Mouse (Mus musculus): ENCODE data around the gene Zfp113. TPM values are rescaled to one million over a fixed set of nuclear protein-coding genes. Genes with fewer than 3 reads are reported as not detected.
A peak's percentile ranks its signal among the peaks of the same experiment; 100 is the strongest.

The Zfp113 gene
- polyA plus RNA-seq, 1 experiment from 2014 or later, result 11.6 TPM

- Histone ChIP-seq H3K27me3 (replicated peaks; ENCODE audit: control insufficient read depth, insufficient read depth, low read length) (no peaks in the 10 kb centered on the region), H3K9me3 (ENCODE audit: control insufficient read depth, low read length) (no peaks in the 10 kb centered on the region), H3K27ac (replicated peaks; ENCODE audit: low read depth, low read length) (peak within 1 kb of the TSS; percentile 80), H3K4me1 (ENCODE audit: control insufficient read depth, insufficient read depth, low read length) (peaks cover 12% of the 10 kb centered on the region), H3K9ac (ENCODE audit: low read depth, low read length) (peak within 1 kb of the TSS; percentile 90), H3K36me3 (ENCODE audit: control insufficient read depth, insufficient read depth, low read length) (peaks cover 35% of the 10 kb centered on the region), H3K4me3 (ENCODE audit: low read depth, low read length) (peak within 1 kb of the TSS; percentile 88), H3K4me2 (ENCODE audit: low read depth, low read length) (peak within 1 kb of the TSS; percentile 84)
- 1% methylated on average over 39 of the region's 42 CpGs for WGBS
- ATAC-seq (ENCODE audit: low read depth), result peak; percentile 97
- DNase-seq (ENCODE audit: low spot score), result peak; percentile 98
These were observed 5.5 kb upstream of the Zfp113 start, which contains the start of gene Cops6 for GRCm38 (mm10) chr5:138160842-138161665. TSS of gene Cops6 (plus strand) at chr5:138161071.

GRCm38 (mm10) chr5:138160224-138160762 is 4.7 kb upstream of the Zfp113 start:
- Histone ChIP-seq H3K27ac (replicated peaks; ENCODE audit: low read depth, low read length) (0 out of 2 replicates have a peak overlapping the region, but pooled peaks have one; percentile 80), H3K36me3 (ENCODE audit: control insufficient read depth, insufficient read depth, low read length) (peaks cover 28% of the 10 kb centered on the region), H3K4me1 (ENCODE audit: control insufficient read depth, insufficient read depth, low read length) (peaks cover 12% of the 10 kb centered on the region), H3K9ac (ENCODE audit: low read depth, low read length) (peak overlapping the region; percentile 90), H3K27me3 (replicated peaks; ENCODE audit: control insufficient read depth, insufficient read depth, low read length) (no peaks in the 10 kb centered on the region), H3K9me3 (ENCODE audit: control insufficient read depth, low read length) (no peaks in the 10 kb centered on the region), H3K4me3 (ENCODE audit: low read depth, low read length) (peak overlapping the region; percentile 88), H3K4me2 (ENCODE audit: low read depth, low read length) (peak overlapping the region; percentile 84)
- DNase-seq (ENCODE audit: low spot score) (no peak), ATAC-seq (ENCODE audit: low read depth) (no peak)
- WGBS, result 63% methylated on average over 7 of the region's 7 CpGs

GRCm38 (mm10) chr5:138154390-138154789 is 1.2 kb downstream of the Zfp113 start:
- Histone ChIP-seq H3K4me2 (ENCODE audit: low read depth, low read length) (peak overlapping the region; percentile 85), H3K36me3 (ENCODE audit: control insufficient read depth, insufficient read depth, low read length) (peaks cover 27% of the 10 kb centered on the region), H3K9ac (ENCODE audit: low read depth, low read length) (peak overlapping the region; percentile 93), H3K4me3 (ENCODE audit: low read depth, low read length) (peak overlapping the region; percentile 85), H3K27me3 (replicated peaks; ENCODE audit: control insufficient read depth, insufficient read depth, low read length) (no peaks in the 10 kb centered on the region), H3K4me1 (ENCODE audit: control insufficient read depth, insufficient read depth, low read length) (peaks cover 7% of the 10 kb centered on the region; the same call in 1 of the 2 replicates), H3K27ac (replicated peaks; ENCODE audit: low read depth, low read length) (no peak overlapping the region), H3K9me3 (ENCODE audit: control insufficient read depth, low read length) (no peaks in the 10 kb centered on the region)
- no peak for ATAC-seq (ENCODE audit: low read depth)
- DNase-seq (ENCODE audit: low spot score), result no peak
- 81% methylated on average over 3 of the region's 3 CpGs for WGBS

GRCm38 (mm10) chr5:138138585-138138984 is 17.0 kb downstream of the Zfp113 start:
- no peak overlapping the region for H3K4me2 ChIP-seq (ENCODE audit: low read depth, low read length)
- no peak for DNase-seq (ENCODE audit: low spot score)
- no peak overlapping the region for H3K4me3 ChIP-seq (ENCODE audit: low read depth, low read length)
- no peak for ATAC-seq (ENCODE audit: low read depth)
- no peak overlapping the region for H3K9ac ChIP-seq (ENCODE audit: low read depth, low read length)
- H3K27me3 ChIP-seq (replicated peaks; ENCODE audit: control insufficient read depth, insufficient read depth, low read length), result no peaks in the 10 kb centered on the region
- no peaks in the 10 kb centered on the region for H3K4me1 ChIP-seq (ENCODE audit: control insufficient read depth, insufficient read depth, low read length)
- H3K27ac ChIP-seq (replicated peaks; ENCODE audit: low read depth, low read length), result no peak overlapping the region
- peaks cover 36% of the 10 kb centered on the region for H3K36me3 ChIP-seq (ENCODE audit: control insufficient read depth, insufficient read depth, low read length)
- WGBS, result 77% methylated on average over 4 of the region's 4 CpGs
- H3K9me3 ChIP-seq (ENCODE audit: control insufficient read depth, low read length), result no peaks in the 10 kb centered on the region

GRCm38 (mm10) chr5:138137935-138138549 is 17.5 kb downstream of the Zfp113 start:
- no peak overlapping the region for H3K27ac ChIP-seq (replicated peaks; ENCODE audit: low read depth, low read length)
- no peaks in the 10 kb centered on the region for H3K4me1 ChIP-seq (ENCODE audit: control insufficient read depth, insufficient read depth, low read length)
- ATAC-seq (ENCODE audit: low read depth), result peak; percentile 50
- H3K36me3 ChIP-seq (ENCODE audit: control insufficient read depth, insufficient read depth, low read length), result peaks cover 36% of the 10 kb centered on the region
- 61% methylated on average over 8 of the region's 8 CpGs for WGBS
- H3K4me3 ChIP-seq (ENCODE audit: low read depth, low read length), result no peak overlapping the region
- peak; percentile 70 for DNase-seq (ENCODE audit: low spot score)
- H3K9ac ChIP-seq (ENCODE audit: low read depth, low read length), result no peak overlapping the region
- no peaks in the 10 kb centered on the region for H3K27me3 ChIP-seq (replicated peaks; ENCODE audit: control insufficient read depth, insufficient read depth, low read length)
- no peak overlapping the region for H3K4me2 ChIP-seq (ENCODE audit: low read depth, low read length)
- no peaks in the 10 kb centered on the region for H3K9me3 ChIP-seq (ENCODE audit: control insufficient read depth, low read length)

GRCm38 (mm10) chr5:138137257-138137656 is 18.3 kb downstream of the Zfp113 start:
- no peak overlapping the region for H3K4me3 ChIP-seq (ENCODE audit: low read depth, low read length)
- 81% methylated on average over 4 of the region's 4 CpGs for WGBS
- peaks cover 44% of the 10 kb centered on the region for H3K36me3 ChIP-seq (ENCODE audit: control insufficient read depth, insufficient read depth, low read length)
- no peaks in the 10 kb centered on the region for H3K27me3 ChIP-seq (replicated peaks; ENCODE audit: control insufficient read depth, insufficient read depth, low read length)
- no peaks in the 10 kb centered on the region for H3K9me3 ChIP-seq (ENCODE audit: control insufficient read depth, low read length)
- H3K4me2 ChIP-seq (ENCODE audit: low read depth, low read length), result no peak overlapping the region
- no peak overlapping the region for H3K9ac ChIP-seq (ENCODE audit: low read depth, low read length)
- H3K27ac ChIP-seq (replicated peaks; ENCODE audit: low read depth, low read length), result no peak overlapping the region
- ATAC-seq (ENCODE audit: low read depth) (no peak), DNase-seq (ENCODE audit: low spot score) (no peak)
- no peaks in the 10 kb centered on the region for H3K4me1 ChIP-seq (ENCODE audit: control insufficient read depth, insufficient read depth, low read length)

GRCm38 (mm10) chr5:138132425-138133064 is 23.0 kb downstream of the Zfp113 start:
- Histone ChIP-seq H3K27me3 (replicated peaks; ENCODE audit: control insufficient read depth, insufficient read depth, low read length) (no peaks in the 10 kb centered on the region), H3K4me2 (ENCODE audit: low read depth, low read length) (no peak overlapping the region), H3K9me3 (ENCODE audit: control insufficient read depth, low read length) (no peaks in the 10 kb centered on the region), H3K36me3 (ENCODE audit: control insufficient read depth, insufficient read depth, low read length) (peaks cover 75% of the 10 kb centered on the region), H3K9ac (ENCODE audit: low read depth, low read length) (no peak overlapping the region), H3K4me3 (ENCODE audit: low read depth, low read length) (no peak overlapping the region), H3K4me1 (ENCODE audit: control insufficient read depth, insufficient read depth, low read length) (no peaks in the 10 kb centered on the region), H3K27ac (replicated peaks; ENCODE audit: low read depth, low read length) (no peak overlapping the region)
- ATAC-seq (ENCODE audit: low read depth) (no peak), DNase-seq (ENCODE audit: low spot score) (peak; percentile 55)
- WGBS, result 80% methylated on average over 5 of the region's 5 CpGs

- Histone ChIP-seq H3K4me2 (ENCODE audit: low read depth, low read length) (peak overlapping the region; percentile 65), H3K4me3 (ENCODE audit: low read depth, low read length) (peak overlapping the region; percentile 50), H3K36me3 (ENCODE audit: control insufficient read depth, insufficient read depth, low read length) (peaks cover 17% of the 10 kb centered on the region; the same call in 1 of the 2 replicates), H3K27me3 (replicated peaks; ENCODE audit: control insufficient read depth, insufficient read depth, low read length) (no peaks in the 10 kb centered on the region), H3K9ac (ENCODE audit: low read depth, low read length) (peak overlapping the region; percentile 72), H3K9me3 (ENCODE audit: control insufficient read depth, low read length) (no peaks in the 10 kb centered on the region), H3K27ac (replicated peaks; ENCODE audit: low read depth, low read length) (peak overlapping the region; percentile 95), H3K4me1 (ENCODE audit: control insufficient read depth, insufficient read depth, low read length) (peaks cover 11% of the 10 kb centered on the region; the same call in 1 of the 2 replicates)
- DNase-seq (ENCODE audit: low spot score), result no peak
- no peak for ATAC-seq (ENCODE audit: low read depth)
- 56% methylated on average over 3 of the region's 3 CpGs for WGBS
These were observed 37.5 kb downstream of the Zfp113 start for GRCm38 (mm10) chr5:138118041-138118440.
